Mouse (Mus musculus): ENCODE data around the gene Dhcr24.

DNA sequence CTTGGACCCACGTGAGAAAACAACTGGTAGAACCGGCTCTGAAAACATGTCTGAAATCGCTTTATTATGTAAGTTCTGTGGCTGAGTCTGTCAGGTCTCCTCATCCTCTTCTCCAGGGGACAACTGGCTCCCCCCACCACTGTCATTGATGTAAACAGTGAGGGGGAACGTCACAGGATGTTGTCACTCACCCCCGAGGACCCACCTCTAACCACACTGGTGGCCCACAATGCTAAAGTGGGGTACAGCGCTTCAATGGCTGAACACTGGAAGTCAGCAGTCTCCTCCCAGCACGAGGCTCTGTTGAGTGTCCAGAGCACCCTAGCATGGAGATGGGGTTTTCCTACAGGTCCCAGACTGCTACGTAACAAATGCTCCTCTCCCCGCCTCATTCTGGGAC is 30.0 kb downstream of the Dhcr24 start:
- TF ChIP-seq POLR2A (IDR thresholded peaks at IDR 0.05; ENCODE audit: low read depth, low read length) (no peak), CTCF (IDR thresholded peaks at IDR 0.05; ENCODE audit: borderline replicate concordance, insufficient read depth, low read length) (no peak)

All from embryonic fibroblast, embryonic 13.5 days (primary cell).